Mouse (Mus musculus) MEL (cell line): ENCODE measurements at regions not wholly inside any gene's neighbourhood (a gene's known extent, or its start where the extent isn't known, plus 50 kb on each side); places are given as distances from the start of the nearest gene placed in this dataset.

Experiments
- CTCF ChIP-seq, 3 experiments: IDR thresholded peaks in 2 of 3; conservative IDR thresholded peaks in 1 of 3; 2 replicates each; pipeline ENCODE4 v1.5.1; 2011 to 2012; ENCODE audit warnings: low read length in 3 of 3, low read depth in 2 of 3, mild to moderate bottlenecking in 2 of 3, improper control_type of control experiment in 1 of 3, inconsistent platforms in 1 of 3, mixed read lengths in 1 of 3, moderate library complexity in 1 of 3; ENCODE audit not compliant: control insufficient read depth in 1 of 3, insufficient read depth in 1 of 3, poor library complexity in 1 of 3, severe bottlenecking in 1 of 3
- KAT2A ChIP-seq: conservative IDR thresholded peaks from 2 replicates; pipeline ENCODE4 v1.6.1; 2012; ENCODE audit warnings: low read depth, low read length, improper control_type of control experiment, inconsistent platforms
- MAX ChIP-seq: IDR thresholded peaks from 2 replicates; pipeline ENCODE4 v1.6.1; 2011; ENCODE audit warnings: low read length, improper control_type of control experiment
- MYC ChIP-seq: IDR thresholded peaks from 2 replicates; pipeline ENCODE4 v1.6.1; 2011; ENCODE audit warnings: low read depth, mild to moderate bottlenecking, low read length, improper control_type of control experiment, moderate library complexity
- NELFE ChIP-seq: IDR thresholded peaks from 2 replicates; pipeline ENCODE4 v1.6.1; 2011; ENCODE audit warnings: low read depth, low read length, improper control_type of control experiment
- NRF1 ChIP-seq: IDR thresholded peaks from 2 replicates; pipeline ENCODE4 v1.6.1; 2014; ENCODE audit warnings: low read depth, mild to moderate bottlenecking, inconsistent platforms, low read length, improper control_type of control experiment, moderate library complexity; ENCODE audit not compliant: poor library complexity, insufficient read depth, severe bottlenecking
- USF1 ChIP-seq: IDR thresholded peaks from 2 replicates; pipeline ENCODE4 v1.6.1; 2014; ENCODE audit warnings: low read depth, mild to moderate bottlenecking, inconsistent platforms, low read length, improper control_type of control experiment, moderate library complexity
- ZNF384 ChIP-seq: IDR thresholded peaks from 2 replicates; pipeline ENCODE4 v1.6.1; 2012; ENCODE audit warnings: low read depth, mild to moderate bottlenecking, inconsistent platforms, low read length, improper control_type of control experiment

- TF ChIP-seq MAX = no peak
- no peak for TF ChIP-seq USF1
- TF ChIP-seq NELFE = no peak
- no peak for TF ChIP-seq NRF1
- TF ChIP-seq CTCF (IDR thresholded peaks at IDR 0.05 in 2 of 3, conservative IDR thresholded peaks at IDR 0.05 in 1 of 3; ENCODE audit: control insufficient read depth in 1 of 3, insufficient read depth in 1 of 3, low read depth in 2 of 3, low read length in 3 of 3, poor library complexity in 1 of 3, severe bottlenecking in 1 of 3) = no peak
- no peak for TF ChIP-seq MYC
- no peak for TF ChIP-seq KAT2A
- TF ChIP-seq ZNF384 = no peak
These were observed 58.8 kb upstream of the Vangl1 start for GRCm38 (mm10) chr3:102263326-102263725.
